Mouse (Mus musculus) forebrain, embryonic 16.5 days (tissue): ENCODE data around the gene Odf3l1. TPM values are rescaled to one million over a fixed set of nuclear protein-coding genes. Genes with fewer than 3 reads are reported as not detected.

ENCODE experiments used
- ATAC-seq: fragments of 200-750 bp; cut with Nextera tagmentation; 2 replicates; pipeline ENCODE4 v1.8.0; 2017; ENCODE audit warnings: mild to moderate bottlenecking, moderate library complexity
- H3K27ac ChIP-seq: fragments of 300-500 bp; sonication (generic); 2 replicates; pipeline ENCODE4 v1.5.1; 2014; ENCODE audit warnings: low read length, control low read depth
- H3K27me3 ChIP-seq: fragments of 300-500 bp; sonication (generic); replicated peaks from 2 replicates; pipeline ENCODE4 v1.6.1; 2014; ENCODE audit warnings: low read length; ENCODE audit not compliant: control insufficient read depth, insufficient read depth
- H3K36me3 ChIP-seq: fragments of 300-500 bp; sonication (generic); 2 replicates; pipeline ENCODE4 v1.6.1; 2014; ENCODE audit not compliant: control insufficient read depth, insufficient read depth
- H3K4me1 ChIP-seq: fragments of 300-500 bp; sonication (generic); replicated peaks from 2 replicates; pipeline ENCODE4 v1.6.1; 2014; ENCODE audit warnings: low read length; ENCODE audit not compliant: control insufficient read depth, insufficient read depth
- H3K4me2 ChIP-seq: fragments of 300-500 bp; sonication (generic); 2 replicates; pipeline ENCODE4 v1.6.1; 2014; ENCODE audit warnings: mild to moderate bottlenecking, low read length, control low read depth
- H3K4me3 ChIP-seq: fragments of 300-500 bp; sonication (generic); replicated peaks from 2 replicates; pipeline ENCODE4 v1.5.1; 2014; ENCODE audit warnings: mild to moderate bottlenecking, low read length, control low read depth
- H3K9ac ChIP-seq: fragments of 300-500 bp; sonication (generic); replicated peaks from 2 replicates; pipeline ENCODE4 v1.6.1; 2014; ENCODE audit warnings: low read depth, low read length, control low read depth
- H3K9me3 ChIP-seq: fragments of 300-500 bp; sonication (generic); 2 replicates; pipeline ENCODE4 v1.6.1; 2016; ENCODE audit warnings: low read length; ENCODE audit not compliant: control insufficient read depth
- WGBS: fragments of 180-500 bp; shearing (Covaris S2); extraction: QIAGEN DNeasy Blood & Tissue Kit; methylation state at CpG from one replicate; pipeline ENCODE4 v1.1.7; 2014; 5-methylcytosine and 5-hydroxymethylcytosine counted together
- polyA plus RNA-seq: library from polyadenylated mRNA; unstranded; fragments of >200 nt; fragmentation: Nextera tagmentation; extraction: Ambion mirVana; gene quantifications from 2 replicates; pipeline ENCODE4 v1.2.1, GENCODE M21; 2015

The Odf3l1 gene
- polyA plus RNA-seq, 1 experiment from 2014 or later = not detected

- Histone ChIP-seq H3K27me3 (no peaks in the 10 kb centered on the region), H3K36me3 (no peaks in the 10 kb centered on the region), H3K4me2 (no peak overlapping the region), H3K4me3 (no peak overlapping the region), H3K4me1 (peaks cover 13% of the 10 kb centered on the region), H3K9me3 (no peaks in the 10 kb centered on the region), H3K27ac (no peak overlapping the region), H3K9ac (no peak overlapping the region)
- no peak for ATAC-seq
- WGBS = 81% methylated on average over 5 of the region's 5 CpGs
Measured at GRCm38 (mm10) chr9:56872105-56872903, 7.8 kb upstream of the Odf3l1 start.

DNA sequence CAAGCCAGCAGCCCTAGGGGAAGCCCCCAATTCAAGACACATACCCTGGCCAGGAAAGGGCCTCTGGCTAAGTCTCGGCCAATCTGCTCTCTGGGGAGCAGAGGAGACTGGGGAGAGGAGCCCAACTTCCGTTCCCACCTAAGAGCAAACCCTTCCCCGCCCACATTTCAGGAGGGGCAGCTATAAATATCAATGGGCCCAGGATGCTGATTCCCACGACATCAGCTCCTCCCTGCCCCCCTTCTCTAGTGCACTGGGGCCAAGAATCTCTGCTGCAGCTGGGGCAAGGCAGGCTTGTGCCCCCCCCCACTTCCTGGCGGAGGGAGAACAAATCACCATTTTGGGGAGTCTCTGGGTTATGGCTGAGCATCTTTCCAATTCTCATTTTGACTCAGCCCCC, 6.7 kb upstream of the Odf3l1 start:
- WGBS = 44% methylated on average over 5 of the region's 5 CpGs
- Histone ChIP-seq H3K4me3 (no peak overlapping the region), H3K4me1 (peaks cover 13% of the 10 kb centered on the region), H3K27ac (no peak overlapping the region), H3K9ac (no peak overlapping the region), H3K27me3 (no peaks in the 10 kb centered on the region), H3K4me2 (no peak overlapping the region), H3K9me3 (no peaks in the 10 kb centered on the region), H3K36me3 (no peaks in the 10 kb centered on the region)
- ATAC-seq = no peak

GRCm38 (mm10) chr9:56870778-56871177, 6.3 kb upstream of the Odf3l1 start:
- no peak overlapping the region for H3K4me3 ChIP-seq
- no peak for ATAC-seq
- H3K9me3 ChIP-seq = no peaks in the 10 kb centered on the region
- WGBS = 86% methylated on average over 10 of the region's 10 CpGs
- H3K9ac ChIP-seq = no peak overlapping the region
- no peak overlapping the region for H3K4me2 ChIP-seq
- no peaks in the 10 kb centered on the region for H3K27me3 ChIP-seq
- H3K36me3 ChIP-seq = no peaks in the 10 kb centered on the region
- no peak overlapping the region for H3K27ac ChIP-seq
- peaks cover 13% of the 10 kb centered on the region for H3K4me1 ChIP-seq

DNA sequence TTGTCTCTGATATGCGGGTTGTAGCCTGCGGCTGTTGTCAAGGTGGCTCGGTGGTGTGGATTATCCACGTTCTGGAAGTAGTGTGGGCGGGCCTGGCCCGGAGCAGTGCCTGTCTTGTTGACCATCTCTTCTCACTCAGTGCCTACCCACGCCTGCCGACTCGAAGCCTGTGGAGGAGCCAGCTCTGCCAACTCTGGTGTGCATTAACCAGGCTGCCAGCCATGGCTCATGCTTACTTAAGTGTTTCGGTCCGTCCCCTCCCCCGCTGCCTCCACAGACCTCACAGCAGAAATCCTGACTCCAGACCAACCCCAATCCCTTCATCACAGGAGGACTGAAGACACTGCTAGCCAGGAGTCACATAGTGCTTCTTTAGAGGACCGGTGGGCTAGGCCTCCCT, 5.1 kb upstream of the Odf3l1 start:
- Histone ChIP-seq H3K27ac (no peak overlapping the region), H3K4me2 (no peak overlapping the region), H3K9ac (no peak overlapping the region), H3K36me3 (no peaks in the 10 kb centered on the region), H3K9me3 (no peaks in the 10 kb centered on the region), H3K4me1 (peaks cover 18% of the 10 kb centered on the region), H3K27me3 (no peaks in the 10 kb centered on the region; the same call in 1 of the 2 replicates), H3K4me3 (no peak overlapping the region)
- no peak for ATAC-seq
- 69% methylated on average over 13 of the region's 13 CpGs for WGBS

DNA sequence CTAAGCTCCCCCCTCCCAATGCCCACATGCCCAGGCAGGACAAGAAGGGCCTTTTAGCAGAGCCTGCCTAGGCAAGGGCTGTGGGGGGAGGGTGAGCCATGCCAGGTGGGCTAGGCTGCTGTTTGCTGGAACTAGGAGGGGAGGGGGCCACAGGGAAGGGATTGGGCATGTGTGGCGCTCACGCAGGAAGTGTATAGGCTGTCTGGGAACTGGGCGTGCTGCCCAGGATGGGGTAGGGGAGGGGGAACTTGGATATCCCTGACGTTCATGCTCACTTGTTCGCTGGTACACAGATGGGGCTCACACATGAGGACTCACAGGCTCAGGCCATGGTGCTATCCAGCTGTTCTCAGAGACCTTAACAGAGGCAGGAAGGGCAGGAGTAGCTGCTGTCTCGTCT, 3.8 kb upstream of the Odf3l1 start:
- Histone ChIP-seq H3K9me3 (no peaks in the 10 kb centered on the region), H3K36me3 (no peaks in the 10 kb centered on the region), H3K4me3 (no peak overlapping the region), H3K4me1 (peaks cover 18% of the 10 kb centered on the region), H3K4me2 (no peak overlapping the region), H3K27ac (peak overlapping the region; percentile 0), H3K27me3 (no peaks in the 10 kb centered on the region; the same call in 1 of the 2 replicates), H3K9ac (no peak overlapping the region)
- ATAC-seq = peak; percentile 95
- WGBS = 26% methylated on average over 6 of the region's 6 CpGs

- Histone ChIP-seq H3K9me3 (no peaks in the 10 kb centered on the region), H3K27ac (no peak overlapping the region), H3K36me3 (no peaks in the 10 kb centered on the region), H3K4me1 (peaks cover 18% of the 10 kb centered on the region), H3K4me3 (no peak overlapping the region), H3K4me2 (no peak overlapping the region), H3K27me3 (no peaks in the 10 kb centered on the region; the same call in 1 of the 2 replicates), H3K9ac (no peak overlapping the region)
- ATAC-seq = no peak
- WGBS = 82% methylated on average over 5 of the region's 5 CpGs
Measured at GRCm38 (mm10) chr9:56866430-56866829, 2.0 kb upstream of the Odf3l1 start.

DNA sequence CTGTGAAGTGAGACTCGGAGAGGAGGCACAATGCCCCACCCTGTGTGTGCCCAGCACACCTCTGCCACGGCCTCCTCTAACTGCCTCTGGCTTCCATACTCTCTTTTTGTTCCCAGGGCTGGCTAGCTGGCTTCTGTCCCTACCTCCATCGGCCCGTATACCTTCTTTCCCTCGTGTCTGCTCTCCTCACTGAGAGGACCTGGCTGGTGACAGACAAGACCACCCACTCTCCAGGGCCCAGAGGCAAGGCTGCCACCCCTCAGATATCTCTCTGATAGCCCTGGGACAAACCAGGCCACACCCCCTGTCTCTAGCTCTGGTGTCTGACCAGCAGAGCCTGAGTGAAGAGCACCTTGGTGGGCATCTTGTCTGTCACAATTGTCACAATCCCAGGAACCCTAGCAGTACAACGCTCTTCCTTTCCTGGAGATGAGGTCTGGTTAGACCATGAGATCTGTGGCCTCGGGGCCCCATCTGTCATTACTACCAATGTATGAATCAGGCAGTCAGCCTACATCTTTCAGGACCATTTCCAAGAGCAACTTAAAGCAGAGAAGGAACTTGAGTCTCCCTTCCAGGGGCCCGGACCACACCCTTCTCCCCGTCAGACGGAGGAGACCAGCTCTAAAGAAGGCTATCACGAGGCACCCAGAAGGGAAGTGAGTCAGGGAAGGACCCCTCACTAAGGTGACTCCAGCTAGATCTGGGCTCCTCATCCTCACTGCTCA, 1.4 kb upstream of the Odf3l1 start:
- no peak for ATAC-seq
- Histone ChIP-seq H3K4me3 (0 out of 2 replicates have a peak overlapping the region, but pooled peaks have one; percentile 24), H3K4me1 (peaks cover 18% of the 10 kb centered on the region), H3K9ac (no peak overlapping the region), H3K27ac (no peak overlapping the region), H3K27me3 (no peaks in the 10 kb centered on the region; the same call in 1 of the 2 replicates), H3K4me2 (no peak overlapping the region), H3K36me3 (no peaks in the 10 kb centered on the region), H3K9me3 (no peaks in the 10 kb centered on the region)
- WGBS = 74% methylated on average over 11 of the region's 11 CpGs

DNA sequence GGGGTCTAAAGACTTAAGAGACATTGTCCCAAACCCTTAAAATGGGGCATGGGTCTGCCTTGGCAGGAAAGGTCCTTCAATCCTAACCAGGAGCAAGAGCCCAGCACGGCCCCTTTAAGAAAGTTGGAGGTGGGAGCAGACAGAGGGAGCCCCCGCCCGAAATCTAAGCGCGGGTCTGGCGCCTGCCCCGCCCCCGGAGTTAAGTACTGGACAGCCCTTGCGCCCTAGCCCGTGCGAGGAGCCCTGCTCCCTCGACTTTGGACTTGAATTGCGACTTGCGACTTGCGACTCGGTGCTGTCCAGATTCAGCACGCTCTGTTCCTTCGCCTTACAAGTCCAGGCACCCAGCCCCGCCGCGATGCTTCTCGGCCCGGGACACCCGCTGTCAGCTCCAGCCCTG, 353 bp upstream of the Odf3l1 start, which contains the start of gene Cspg4:
Cspg4 (plus strand) TSS at position 202 of the 400 bp plus-strand sequence.
- no peak within 1 kb of the TSS for H3K27ac ChIP-seq
- H3K36me3 ChIP-seq = no peaks in the 10 kb centered on the region
- no peak for ATAC-seq
- peaks cover 17% of the 10 kb centered on the region for H3K4me1 ChIP-seq
- 0 out of 2 replicates have a peak within 1 kb of the TSS, but pooled peaks have one; percentile 16 for H3K9ac ChIP-seq
- WGBS = 3% methylated on average over 24 of the region's 24 CpGs
- H3K4me3 ChIP-seq = peak within 1 kb of the TSS; percentile 24
- H3K9me3 ChIP-seq = no peaks in the 10 kb centered on the region
- H3K27me3 ChIP-seq = no peaks in the 10 kb centered on the region; the same call in 1 of the 2 replicates
- H3K4me2 ChIP-seq = peak within 1 kb of the TSS; percentile 45

DNA sequence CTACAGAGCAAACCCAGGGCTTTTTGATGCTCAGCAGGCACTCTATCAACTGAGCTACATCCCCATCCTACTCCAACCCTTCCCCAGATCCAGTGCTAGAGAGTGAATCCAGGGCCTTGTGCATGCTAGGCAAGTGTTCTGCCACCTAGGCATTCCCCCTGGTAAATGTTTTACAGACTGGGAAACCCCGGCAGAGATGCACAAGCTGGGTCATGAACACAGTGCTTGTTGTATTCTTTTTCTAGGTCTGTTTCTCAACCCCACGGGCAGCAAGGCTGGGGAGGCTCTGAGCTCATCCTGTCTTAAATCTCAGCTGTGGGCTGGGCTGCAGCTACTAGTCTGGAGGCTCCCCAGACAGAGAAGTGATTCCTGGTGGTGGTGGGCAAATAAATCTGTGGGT, 1.6 kb downstream of the Odf3l1 start:
- H3K4me1 ChIP-seq = peaks cover 6% of the 10 kb centered on the region; the same call in 1 of the 2 replicates
- WGBS = 78% methylated on average over 2 of the region's 2 CpGs
- no peak for ATAC-seq

More for the DNA sequence above, 1.6 kb downstream of the Odf3l1 start:
- no peak overlapping the region for H3K27ac ChIP-seq
- H3K4me3 ChIP-seq = no peak overlapping the region
- no peak overlapping the region for H3K4me2 ChIP-seq
- H3K36me3 ChIP-seq = no peaks in the 10 kb centered on the region
- no peaks in the 10 kb centered on the region for H3K9me3 ChIP-seq
- no peak overlapping the region for H3K9ac ChIP-seq
- no peaks in the 10 kb centered on the region; the same call in 1 of the 2 replicates for H3K27me3 ChIP-seq
